Mouse (Mus musculus): ENCODE results near the gene Rmdn2. TPM values are rescaled to one million over a fixed set of nuclear protein-coding genes. Genes with fewer than 3 reads are reported as not detected.

Rmdn2 gene
- polyA plus RNA-seq, 1 experiment: 4.7 TPM

- Histone ChIP-seq H3K4me3 (ENCODE audit: insufficient read depth, poor library complexity, severe bottlenecking) (no peak overlapping the region), H3K27me3 (ENCODE audit: control insufficient read depth, insufficient read depth, insufficient read length) (no peaks in the 10 kb centered on the region), H3K79me2 (ENCODE audit: control insufficient read depth, insufficient read depth) (no peaks in the 10 kb centered on the region), H3K36me3 (ENCODE audit: control insufficient read depth, insufficient read depth) (no peaks in the 10 kb centered on the region), H3ac (ENCODE audit: control insufficient read depth, insufficient read length, low read depth) (no peak overlapping the region), H3K79me3 (ENCODE audit: low read depth) (no peaks in the 10 kb centered on the region)
- TF ChIP-seq MYOD1 (IDR thresholded peaks at IDR 0.05; ENCODE audit: control insufficient read depth, insufficient read length, low read depth): no peak
- TF ChIP-seq FOSL1 (IDR thresholded peaks at IDR 0.05; ENCODE audit: insufficient read depth, low read length, poor library complexity, severe bottlenecking): no peak
- no peak for TF ChIP-seq MYOG (IDR thresholded peaks at IDR 0.05; ENCODE audit: control insufficient read depth, extremely low read depth, insufficient read length)
- no peak for TF ChIP-seq MAX (IDR thresholded peaks at IDR 0.05)
- no peak for TF ChIP-seq CEBPB (IDR thresholded peaks at IDR 0.05; ENCODE audit: low read depth)
- TF ChIP-seq CTCF (IDR thresholded peaks at IDR 0.05; ENCODE audit: control insufficient read depth, insufficient read depth, insufficient read length): no peak
- TF ChIP-seq USF1 (IDR thresholded peaks at IDR 0.05; ENCODE audit: low read depth): no peak
These were observed 33.3 kb upstream of the Rmdn2 start for GRCm38 (mm10) chr17:79578328-79578727.

- no peaks in the 10 kb centered on the region for H3K79me2 ChIP-seq (ENCODE audit: control insufficient read depth, insufficient read depth)
- H3K36me3 ChIP-seq (ENCODE audit: control insufficient read depth, insufficient read depth): no peaks in the 10 kb centered on the region
- H3K79me3 ChIP-seq (ENCODE audit: low read depth): no peaks in the 10 kb centered on the region
- TF ChIP-seq MYOG (IDR thresholded peaks at IDR 0.05; ENCODE audit: control insufficient read depth, extremely low read depth, insufficient read length) (no peak), CTCF (IDR thresholded peaks at IDR 0.05; ENCODE audit: control insufficient read depth, insufficient read depth, insufficient read length) (peak; percentile 57)
- H3K4me3 ChIP-seq (ENCODE audit: insufficient read depth, poor library complexity, severe bottlenecking): no peak overlapping the region
- H3ac ChIP-seq (ENCODE audit: control insufficient read depth, insufficient read length, low read depth): no peak overlapping the region
- no peaks in the 10 kb centered on the region for H3K27me3 ChIP-seq (ENCODE audit: control insufficient read depth, insufficient read depth, insufficient read length)
These were observed 31.3 kb upstream of the Rmdn2 start for GRCm38 (mm10) chr17:79580264-79580920.

- Histone ChIP-seq H3K79me2 (ENCODE audit: control insufficient read depth, insufficient read depth) (no peaks in the 10 kb centered on the region), H3ac (ENCODE audit: control insufficient read depth, insufficient read length, low read depth) (no peak overlapping the region), H3K4me3 (ENCODE audit: insufficient read depth, poor library complexity, severe bottlenecking) (no peak overlapping the region), H3K36me3 (ENCODE audit: control insufficient read depth, insufficient read depth) (no peaks in the 10 kb centered on the region), H3K79me3 (ENCODE audit: low read depth) (no peaks in the 10 kb centered on the region), H3K27me3 (ENCODE audit: control insufficient read depth, insufficient read depth, insufficient read length) (no peaks in the 10 kb centered on the region)
- TF ChIP-seq FOSL1 (IDR thresholded peaks at IDR 0.05; ENCODE audit: insufficient read depth, low read length, poor library complexity, severe bottlenecking): no peak
- no peak for TF ChIP-seq MYOG (IDR thresholded peaks at IDR 0.05; ENCODE audit: control insufficient read depth, extremely low read depth, insufficient read length)
- no peak for TF ChIP-seq MYOD1 (IDR thresholded peaks at IDR 0.05; ENCODE audit: control insufficient read depth, insufficient read length, low read depth)
- TF ChIP-seq CTCF (IDR thresholded peaks at IDR 0.05; ENCODE audit: control insufficient read depth, insufficient read depth, insufficient read length): no peak
- TF ChIP-seq MAX (IDR thresholded peaks at IDR 0.05): no peak
These were observed 28.2 kb upstream of the Rmdn2 start for GRCm38 (mm10) chr17:79583466-79583865.

GRCm38 (mm10) chr17:79584246-79584800, 27.3 kb upstream of the Rmdn2 start:
- H3K79me2 ChIP-seq (ENCODE audit: control insufficient read depth, insufficient read depth): no peaks in the 10 kb centered on the region
- H3K79me3 ChIP-seq (ENCODE audit: low read depth): no peaks in the 10 kb centered on the region
- H3K27me3 ChIP-seq (ENCODE audit: control insufficient read depth, insufficient read depth, insufficient read length): no peaks in the 10 kb centered on the region
- TF ChIP-seq CTCF (IDR thresholded peaks at IDR 0.05; ENCODE audit: control insufficient read depth, insufficient read depth, insufficient read length) (no peak), MYOG (IDR thresholded peaks at IDR 0.05; ENCODE audit: control insufficient read depth, extremely low read depth, insufficient read length) (no peak), MYOD1 (IDR thresholded peaks at IDR 0.05; ENCODE audit: control insufficient read depth, insufficient read length, low read depth) (no peak)
- no peak overlapping the region for H3K4me3 ChIP-seq (ENCODE audit: insufficient read depth, poor library complexity, severe bottlenecking)
- H3ac ChIP-seq (ENCODE audit: control insufficient read depth, insufficient read length, low read depth): no peak overlapping the region
- H3K36me3 ChIP-seq (ENCODE audit: control insufficient read depth, insufficient read depth): no peaks in the 10 kb centered on the region

- no peaks in the 10 kb centered on the region for H3K27me3 ChIP-seq (ENCODE audit: control insufficient read depth, insufficient read depth, insufficient read length)
- H3K36me3 ChIP-seq (ENCODE audit: control insufficient read depth, insufficient read depth): no peaks in the 10 kb centered on the region
- H3K79me2 ChIP-seq (ENCODE audit: control insufficient read depth, insufficient read depth): no peaks in the 10 kb centered on the region
- no peak overlapping the region for H3ac ChIP-seq (ENCODE audit: control insufficient read depth, insufficient read length, low read depth)
- no peak overlapping the region for H3K4me3 ChIP-seq (ENCODE audit: insufficient read depth, poor library complexity, severe bottlenecking)
- no peak for TF ChIP-seq CEBPB (IDR thresholded peaks at IDR 0.05; ENCODE audit: low read depth)
- TF ChIP-seq MAX (IDR thresholded peaks at IDR 0.05): no peak
- no peak for TF ChIP-seq CTCF (IDR thresholded peaks at IDR 0.05; ENCODE audit: control insufficient read depth, insufficient read depth, insufficient read length)
- TF ChIP-seq FOSL1 (IDR thresholded peaks at IDR 0.05; ENCODE audit: insufficient read depth, low read length, poor library complexity, severe bottlenecking): no peak
- no peak for TF ChIP-seq MYOG (IDR thresholded peaks at IDR 0.05; ENCODE audit: control insufficient read depth, extremely low read depth, insufficient read length)
- no peak for TF ChIP-seq MYOD1 (IDR thresholded peaks at IDR 0.05; ENCODE audit: control insufficient read depth, insufficient read length, low read depth)
- TF ChIP-seq USF1 (IDR thresholded peaks at IDR 0.05; ENCODE audit: low read depth): no peak
- no peaks in the 10 kb centered on the region for H3K79me3 ChIP-seq (ENCODE audit: low read depth)
These were observed 21.8 kb upstream of the Rmdn2 start for GRCm38 (mm10) chr17:79589913-79590312.

- Histone ChIP-seq H3K79me2 (ENCODE audit: control insufficient read depth, insufficient read depth) (no peaks in the 10 kb centered on the region), H3K79me3 (ENCODE audit: low read depth) (no peaks in the 10 kb centered on the region), H3K4me3 (ENCODE audit: insufficient read depth, poor library complexity, severe bottlenecking) (no peak overlapping the region), H3K36me3 (ENCODE audit: control insufficient read depth, insufficient read depth) (no peaks in the 10 kb centered on the region), H3ac (ENCODE audit: control insufficient read depth, insufficient read length, low read depth) (no peak overlapping the region), H3K27me3 (ENCODE audit: control insufficient read depth, insufficient read depth, insufficient read length) (no peaks in the 10 kb centered on the region)
- TF ChIP-seq MYOG (IDR thresholded peaks at IDR 0.05; ENCODE audit: control insufficient read depth, extremely low read depth, insufficient read length) (no peak), CTCF (IDR thresholded peaks at IDR 0.05; ENCODE audit: control insufficient read depth, insufficient read depth, insufficient read length) (no peak), USF1 (IDR thresholded peaks at IDR 0.05; ENCODE audit: low read depth) (no peak), FOSL1 (IDR thresholded peaks at IDR 0.05; ENCODE audit: insufficient read depth, low read length, poor library complexity, severe bottlenecking) (no peak), MAX (IDR thresholded peaks at IDR 0.05) (no peak), CEBPB (IDR thresholded peaks at IDR 0.05; ENCODE audit: low read depth) (no peak), MYOD1 (IDR thresholded peaks at IDR 0.05; ENCODE audit: control insufficient read depth, insufficient read length, low read depth) (no peak)
These were observed 15.7 kb upstream of the Rmdn2 start for GRCm38 (mm10) chr17:79595996-79596395.
